Mouse (Mus musculus) right cerebral cortex, adult 18-20 months (tissue): ENCODE results near the gene Sirt7.

Experiments used
- DNase-seq: peaks from one replicate; pipeline ENCODE4 v3.0.0; 2022; ENCODE audit warnings: mixed read lengths

Gene Sirt7

DNA sequence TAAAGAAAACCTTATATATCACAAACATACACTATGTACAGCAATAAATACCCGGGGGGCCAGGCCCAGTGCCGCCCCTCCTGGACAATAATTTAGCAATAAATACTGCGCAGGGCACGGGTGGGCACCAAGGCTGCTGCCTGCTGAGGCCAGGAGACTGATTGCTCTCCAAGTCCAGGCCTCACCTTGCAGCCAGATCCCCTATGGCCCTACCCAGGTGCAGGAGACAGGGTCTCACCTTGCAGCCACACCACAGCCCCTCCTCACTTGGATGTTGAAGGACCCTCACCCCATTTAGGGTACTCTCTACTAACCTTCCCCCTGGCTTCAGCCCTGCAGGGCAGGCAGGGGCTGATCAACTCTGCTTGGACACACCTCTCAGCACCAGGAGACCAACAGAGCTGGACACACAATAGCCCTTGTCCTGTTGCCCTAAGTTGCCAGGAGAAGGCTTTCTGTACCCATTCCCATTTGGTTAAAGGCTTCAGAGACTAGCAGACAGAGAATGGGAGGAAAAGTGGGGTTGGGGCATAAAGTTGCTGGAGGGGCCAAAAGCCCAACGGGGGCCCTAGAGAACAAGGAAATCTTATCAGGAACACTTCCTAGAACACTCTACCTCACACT, at the start of gene Sirt7:
TSS of gene Sirt7 (minus strand) at position 89 of the 624 bp plus-strand sequence.
- no peak for DNase-seq

DNA sequence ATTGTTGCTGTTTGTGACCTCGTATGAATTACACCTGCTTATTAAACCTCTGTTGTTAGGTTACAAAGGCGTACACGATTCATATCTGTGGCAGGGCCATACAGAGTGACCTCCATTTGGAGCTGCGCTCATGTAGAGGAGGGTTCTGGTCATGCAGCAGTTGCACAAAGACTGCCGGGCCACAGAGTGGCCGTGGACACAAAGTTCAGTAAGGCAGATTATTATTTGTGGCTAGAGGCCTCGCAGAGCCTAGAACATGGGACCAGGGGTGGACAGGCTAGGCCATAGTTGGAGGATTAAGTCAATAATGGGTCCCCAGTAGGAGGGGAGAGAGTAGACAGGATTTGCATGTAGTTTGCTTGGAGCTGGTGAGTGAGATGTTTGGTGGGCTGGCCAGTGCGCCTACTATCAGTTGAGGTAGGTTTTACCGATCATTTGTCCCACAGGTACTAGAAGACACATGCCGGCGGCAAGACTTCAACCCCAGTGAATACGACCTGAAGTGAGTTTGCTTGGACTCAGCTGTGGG, 48.6 kb upstream of the Sirt7 start:
- DNase-seq = no peak

DNA sequence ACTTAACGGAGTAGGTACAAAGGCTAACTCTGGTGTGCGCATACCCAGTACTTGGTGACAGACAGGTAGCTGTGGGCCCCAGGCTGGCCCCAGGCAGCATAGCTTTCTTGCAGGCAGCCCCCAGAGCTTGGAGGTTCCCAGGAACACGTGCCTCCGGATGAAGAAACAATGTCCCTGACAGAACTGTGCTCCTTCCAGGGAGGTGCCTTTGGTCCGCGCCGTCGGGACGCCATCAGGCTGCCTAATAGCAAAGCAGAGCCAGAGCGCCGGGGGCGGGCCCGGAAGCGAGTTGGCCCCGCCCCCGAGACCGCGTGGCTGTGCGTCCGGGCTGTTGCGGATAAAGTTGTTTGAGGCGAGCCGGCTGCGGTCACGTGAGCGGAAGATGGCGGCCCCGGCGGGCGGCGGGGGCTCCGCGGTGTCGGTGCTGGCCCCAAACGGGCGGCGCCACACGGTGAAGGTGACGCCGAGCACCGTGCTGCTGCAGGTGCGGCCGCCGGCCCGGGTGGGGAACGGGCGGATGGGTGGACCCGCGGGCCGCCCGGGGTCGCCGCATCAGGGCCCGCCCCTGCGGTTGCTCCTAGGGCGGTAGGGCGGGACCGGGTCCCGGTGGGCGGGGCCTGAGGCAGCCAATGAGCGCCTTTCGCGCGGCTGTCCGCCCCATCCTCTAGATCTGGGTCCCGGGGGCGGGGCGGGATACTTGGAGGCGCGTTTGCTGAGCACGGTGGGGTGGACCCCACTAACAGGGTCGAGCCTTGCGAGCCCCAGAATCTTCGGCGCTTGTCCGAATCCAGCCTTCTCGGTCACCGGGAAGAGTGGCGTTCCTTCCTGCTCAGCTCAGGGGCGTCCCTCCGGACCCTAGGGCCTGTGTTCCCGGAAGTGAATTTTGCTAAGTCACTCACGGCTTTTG, 47.9 kb upstream of the Sirt7 start, which contains the start of gene Aspscr1:
TSS of gene Aspscr1 (plus strand) at position 287 of the 907 bp plus-strand sequence.
- DNase-seq = peak; percentile 95

DNA sequence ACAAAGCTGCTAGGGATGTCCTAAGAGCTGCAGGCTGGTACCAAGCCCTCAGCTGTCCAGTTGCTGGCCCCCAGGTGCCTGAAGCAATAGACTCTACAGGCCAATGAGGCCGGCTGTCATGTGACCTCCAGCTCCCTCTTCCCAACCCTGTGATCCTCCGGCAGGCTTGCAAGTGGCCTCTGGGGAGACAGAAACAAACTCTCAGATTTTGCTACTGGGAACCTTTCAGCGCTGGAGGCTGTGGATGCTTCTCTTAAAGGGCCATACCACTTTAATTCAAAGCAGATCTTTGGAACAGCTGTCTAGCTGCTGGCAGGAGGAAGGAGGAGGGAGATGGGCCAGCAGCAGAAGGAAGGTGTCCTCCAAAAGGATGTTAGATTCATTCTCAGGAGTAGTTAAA, 41.6 kb upstream of the Sirt7 start:
- DNase-seq = no peak

DNA sequence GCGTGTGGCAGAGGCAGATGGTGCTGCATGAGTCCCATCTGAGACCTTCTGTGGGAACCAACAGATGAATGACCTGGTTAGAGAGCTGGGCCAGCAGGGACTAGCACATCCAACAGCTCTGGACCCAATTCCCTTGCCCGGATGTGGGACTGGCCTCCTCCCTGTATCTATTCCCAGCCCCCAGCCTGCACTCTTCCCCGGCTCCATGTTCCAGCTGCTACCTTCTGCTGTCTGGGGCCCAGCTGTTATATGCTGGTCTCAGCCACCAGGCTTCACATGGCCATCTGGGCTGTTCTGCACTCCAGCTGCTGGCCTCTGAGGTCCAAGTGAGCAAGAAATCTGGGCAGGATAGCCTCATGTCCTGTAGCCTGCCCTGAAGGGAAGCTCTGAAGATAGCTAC, 40.4 kb upstream of the Sirt7 start:
- DNase-seq = no peak

DNA sequence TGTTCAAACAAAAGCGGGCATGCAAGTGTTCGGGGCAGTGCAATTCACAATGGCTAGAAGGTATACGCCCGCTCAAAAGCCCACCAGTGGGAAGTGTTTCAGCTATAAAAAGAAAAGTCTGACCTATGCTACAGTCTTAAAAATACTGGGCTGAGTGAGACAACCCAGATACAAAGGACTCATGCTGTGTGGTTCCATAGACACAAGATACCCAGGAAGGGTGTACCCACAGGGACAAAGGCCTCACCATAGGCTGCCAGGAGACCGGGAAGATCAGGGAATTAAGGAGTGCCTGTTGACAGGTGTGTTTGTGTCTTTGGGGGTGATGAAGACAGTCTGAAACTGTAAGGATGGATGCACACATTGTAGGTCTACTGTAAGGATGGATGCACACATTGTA, 38.7 kb upstream of the Sirt7 start:
- no peak for DNase-seq

DNA sequence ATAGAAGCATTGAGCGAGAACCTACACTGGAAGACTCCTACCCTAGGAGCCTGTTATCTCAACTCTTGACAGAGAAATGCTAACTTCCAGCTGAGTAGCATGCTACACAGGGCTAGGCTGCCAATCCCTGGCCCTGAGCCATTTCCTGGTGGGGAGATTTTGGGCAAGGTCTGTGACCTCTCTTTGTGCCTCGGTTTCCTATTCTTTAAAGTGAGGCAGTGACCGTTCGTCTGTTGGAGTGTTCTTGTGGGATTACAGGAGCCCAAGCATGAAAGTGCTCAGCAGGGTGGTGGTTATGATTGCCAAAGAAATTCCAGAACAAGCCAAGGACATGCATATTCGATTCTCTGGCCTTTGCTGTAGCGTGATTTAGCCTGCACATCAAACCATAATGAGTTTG, 37.7 kb upstream of the Sirt7 start:
- DNase-seq = no peak

DNA sequence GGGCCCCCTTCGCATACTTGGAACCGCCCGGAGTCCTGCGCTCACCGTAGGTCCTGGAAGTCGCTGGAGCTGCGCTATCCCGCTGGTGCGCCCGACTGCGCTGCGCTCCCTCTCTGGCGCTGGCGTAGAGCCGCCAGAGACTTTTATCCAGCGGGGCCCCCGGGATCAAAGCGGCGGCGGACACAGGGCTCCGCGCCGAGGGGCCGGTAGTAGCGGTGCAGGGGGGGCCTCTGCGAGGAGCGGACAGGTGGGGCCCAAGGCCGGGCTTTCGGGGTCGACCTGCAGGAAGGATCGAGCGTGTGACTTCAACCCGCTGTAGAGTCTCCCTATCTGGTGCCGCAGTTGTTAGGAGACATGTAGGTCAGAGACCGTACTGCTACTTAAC, 36.0 kb upstream of the Sirt7 start, which contains the start of gene Notum:
TSS of gene Notum (minus strand) at position 100 of the 385 bp plus-strand sequence.
- DNase-seq = no peak

DNA sequence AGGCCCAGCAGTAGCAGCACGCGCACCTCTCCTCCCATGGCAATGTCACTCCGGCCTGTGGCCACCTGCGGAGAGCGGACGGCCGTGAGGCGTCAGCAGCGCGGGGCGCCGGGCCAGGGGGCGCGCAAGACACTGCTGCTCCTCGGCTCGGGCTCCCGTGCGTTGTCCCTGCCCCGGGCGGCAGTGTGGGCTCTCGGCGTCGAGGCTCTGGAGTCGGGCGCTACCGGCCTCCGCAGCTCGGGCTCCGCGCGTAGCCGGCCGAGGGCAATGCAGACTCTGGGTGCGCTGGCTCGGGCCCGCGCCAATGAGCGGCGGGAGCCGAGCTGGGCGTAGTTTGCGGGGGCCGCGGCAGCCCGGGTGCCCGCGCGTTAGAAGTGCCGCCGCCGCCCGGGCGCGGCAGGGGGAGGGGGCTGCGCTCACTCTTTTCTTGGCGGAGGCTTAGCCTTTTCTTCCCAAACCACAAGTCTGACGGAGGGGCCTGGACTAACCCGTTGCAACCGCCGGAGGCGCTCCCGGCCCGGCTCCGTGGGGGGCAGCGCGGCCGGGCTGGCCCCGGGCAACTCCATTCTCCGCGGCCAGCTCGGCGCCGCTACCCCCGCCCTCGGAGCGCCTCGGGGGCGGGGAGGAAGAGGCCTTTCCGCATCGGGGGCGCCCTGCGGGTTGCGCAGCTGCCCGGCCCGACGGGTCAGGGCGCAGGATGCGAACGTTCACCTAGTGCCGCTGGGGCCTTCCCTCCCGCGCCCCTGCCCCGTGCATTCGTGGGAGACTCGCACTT, 35.4 kb upstream of the Sirt7 start:
- DNase-seq = no peak

DNA sequence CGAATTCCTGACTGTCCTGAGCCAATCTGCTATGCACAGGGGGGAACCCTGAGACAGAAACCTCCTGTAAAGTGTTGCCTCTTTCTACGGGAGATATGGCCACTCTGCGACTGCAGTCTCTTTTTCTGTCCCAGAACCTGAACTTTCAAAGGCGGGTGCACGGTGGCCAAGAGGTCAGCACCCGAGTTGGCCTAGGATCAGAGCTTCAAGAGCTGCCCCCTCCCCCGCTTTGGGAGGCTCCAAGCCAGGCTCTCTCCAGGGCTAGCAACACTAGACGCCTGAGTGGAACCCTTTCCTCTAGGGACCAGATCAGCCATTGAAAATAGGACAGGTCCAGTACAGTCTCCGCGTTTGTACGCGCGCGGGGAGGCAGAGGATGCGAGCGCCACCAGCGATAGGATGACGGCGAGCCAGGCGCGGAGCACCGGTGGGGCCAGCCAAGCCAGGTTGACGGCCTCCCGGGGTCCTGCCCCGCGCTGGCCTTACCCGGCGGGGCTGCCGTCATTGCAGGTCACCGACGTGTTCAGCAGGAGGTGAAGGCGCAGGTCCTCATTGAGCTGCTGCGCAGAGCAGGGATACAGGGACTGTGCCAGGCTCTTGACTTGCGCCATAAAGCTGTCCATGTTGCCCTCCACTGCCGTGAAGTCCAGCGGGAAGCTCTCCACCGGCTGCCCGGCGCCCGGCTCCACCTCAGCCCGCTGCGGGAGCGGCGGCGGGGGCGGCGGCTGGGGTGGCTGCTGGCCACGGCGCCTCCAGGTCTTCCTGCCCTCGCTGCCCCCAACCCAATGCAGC, 34.7 kb upstream of the Sirt7 start:
- no peak for DNase-seq

DNA sequence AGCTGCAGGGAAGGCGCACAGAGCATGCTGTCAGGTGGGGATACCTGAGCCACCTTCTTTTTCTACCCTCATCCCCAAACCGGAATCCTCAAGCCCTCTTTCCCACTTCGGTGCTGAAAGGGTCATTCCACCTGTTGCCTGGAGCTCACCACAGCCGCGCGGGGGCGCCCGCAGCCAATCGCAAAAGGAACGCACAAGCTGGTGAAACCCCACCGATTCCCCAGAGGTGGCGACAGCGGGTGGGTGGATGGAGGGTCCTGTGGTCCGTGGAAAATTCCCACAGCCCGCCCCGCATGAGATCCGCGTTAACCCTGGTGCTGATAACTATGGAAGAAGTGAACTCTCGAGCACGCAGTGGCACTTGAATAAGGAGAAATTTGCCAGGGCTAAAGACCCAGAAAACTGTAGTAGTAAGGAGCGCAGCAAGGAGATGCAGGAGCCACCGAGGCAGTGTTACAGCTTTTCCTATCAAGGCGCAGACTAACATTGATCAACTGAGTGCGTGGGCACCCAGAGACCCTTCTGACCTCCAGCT, 33.9 kb upstream of the Sirt7 start:
- DNase-seq = peak; percentile 65

DNA sequence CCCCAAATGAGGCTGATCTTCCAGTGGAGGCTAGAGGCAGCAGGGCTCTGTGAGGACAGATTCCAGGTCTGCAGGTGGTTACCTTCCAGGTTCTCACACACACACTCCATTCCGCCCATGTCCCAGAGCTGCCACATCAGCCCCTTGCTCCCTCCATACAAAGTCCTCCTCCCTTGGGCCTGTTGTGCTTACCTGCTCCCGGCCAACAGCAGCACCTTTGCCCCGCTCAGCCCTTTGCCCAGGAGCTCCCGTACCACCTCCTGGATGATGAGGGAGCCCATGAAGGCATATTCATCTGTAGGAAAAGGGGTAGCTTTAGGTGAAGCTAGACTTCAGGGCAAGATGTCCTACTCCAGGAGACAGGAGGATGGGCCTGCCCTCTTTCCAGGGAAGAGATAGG, 32.3 kb upstream of the Sirt7 start:
- DNase-seq = no peak

DNA sequence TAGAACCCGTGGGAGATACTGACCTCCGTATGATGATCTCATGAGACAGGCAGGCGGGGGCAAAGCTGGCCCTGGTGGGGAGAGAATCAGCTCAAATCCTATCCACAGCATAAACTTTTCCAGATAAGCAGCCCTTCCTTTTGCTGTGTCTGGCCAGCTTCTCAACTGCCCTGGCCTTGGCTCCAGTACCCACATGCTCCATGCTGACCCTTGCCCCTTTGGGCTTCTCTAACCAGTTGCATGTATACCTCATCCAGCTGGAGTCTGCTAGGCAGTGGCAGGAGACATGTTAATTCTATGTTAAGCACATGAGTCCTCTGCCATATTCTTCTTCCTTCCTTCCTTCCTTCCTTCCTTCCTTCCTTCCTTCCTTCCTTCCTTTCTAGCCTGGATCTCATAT, 29.7 kb upstream of the Sirt7 start:
- DNase-seq = no peak

DNA sequence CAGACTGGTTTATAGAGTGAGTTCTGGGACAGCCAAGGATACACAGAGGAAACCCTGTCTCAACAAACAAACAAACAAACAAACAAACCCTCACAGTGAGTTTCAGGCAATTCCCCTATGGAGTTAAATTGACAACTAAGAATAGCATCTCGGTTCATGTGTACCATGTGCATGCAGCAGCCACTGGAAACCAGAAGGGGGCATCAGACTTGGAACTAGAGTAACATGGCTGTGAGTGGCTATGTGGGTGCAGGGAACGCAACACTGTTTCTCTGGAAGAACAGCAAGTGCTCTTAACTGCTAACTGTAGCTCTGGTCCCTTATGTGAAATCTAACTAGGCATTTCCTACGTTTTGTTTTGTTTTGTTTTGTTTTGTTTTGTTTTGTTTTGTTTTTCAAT, 26.8 kb upstream of the Sirt7 start:
- DNase-seq = no peak

DNA sequence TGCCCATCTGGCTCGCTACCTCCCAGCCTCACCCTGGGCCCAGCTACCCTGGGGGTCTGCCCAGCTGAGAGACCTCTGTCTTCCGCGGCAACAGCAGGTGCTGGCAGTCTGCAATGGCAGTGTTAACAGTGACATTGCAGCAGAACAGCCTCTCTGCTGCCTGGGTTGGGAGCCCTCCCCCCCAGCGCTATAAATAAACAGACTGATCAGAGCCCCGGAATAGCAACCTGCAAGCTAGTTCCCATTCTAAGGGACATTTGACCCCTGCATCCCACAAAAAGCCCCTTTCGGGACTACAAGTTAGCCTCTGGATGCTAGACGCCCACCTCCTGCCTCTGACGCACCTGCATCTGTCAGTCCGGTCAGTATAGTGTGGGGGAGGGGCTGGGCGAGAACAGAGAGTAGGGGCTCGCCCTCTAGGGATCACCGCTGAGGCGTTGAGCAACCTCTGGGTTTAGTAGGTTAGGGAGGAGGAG, 23.0 kb upstream of the Sirt7 start, which contains the start of gene Myadml2:
TSS of gene Myadml2 (minus strand) at position 158 of the 476 bp plus-strand sequence.
- peak; percentile 57 for DNase-seq

DNA sequence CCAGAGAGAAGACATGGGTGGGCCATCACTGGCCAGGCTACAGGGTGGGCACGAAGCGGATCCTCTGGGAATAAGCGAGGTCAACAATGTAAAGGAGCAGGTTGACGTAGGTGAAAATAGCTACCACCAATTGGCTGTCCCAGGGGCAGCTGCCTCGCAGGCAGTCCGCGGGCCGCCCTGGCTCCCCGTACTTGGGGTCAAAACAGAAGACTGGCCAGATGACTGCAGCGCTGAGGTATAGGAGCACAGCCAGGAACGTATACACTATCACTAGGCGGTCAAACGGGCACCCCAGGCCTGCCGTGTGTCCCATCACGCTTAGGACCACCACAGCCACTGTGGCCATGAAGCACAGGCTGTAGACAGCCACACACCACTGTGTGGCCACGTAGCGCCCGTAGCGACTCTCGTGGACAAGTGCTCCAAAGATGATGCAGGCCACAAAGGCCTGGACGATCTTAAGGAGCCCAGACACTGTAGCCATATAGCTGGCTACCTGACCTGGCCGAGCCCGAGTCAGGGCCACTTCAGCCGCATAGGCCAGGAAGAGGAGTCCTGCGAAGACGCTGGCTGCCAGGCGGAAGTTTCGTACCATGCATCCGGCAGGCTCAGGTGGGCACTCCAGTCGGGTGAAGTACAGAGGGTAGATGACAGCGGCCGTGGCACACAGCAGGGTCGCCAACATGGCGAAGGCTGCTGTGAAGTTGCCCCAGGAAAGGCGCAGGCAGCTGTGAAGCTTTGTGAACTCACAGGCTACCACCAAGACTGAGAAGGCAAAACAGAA, 22.2 kb upstream of the Sirt7 start:
- no peak for DNase-seq

DNA sequence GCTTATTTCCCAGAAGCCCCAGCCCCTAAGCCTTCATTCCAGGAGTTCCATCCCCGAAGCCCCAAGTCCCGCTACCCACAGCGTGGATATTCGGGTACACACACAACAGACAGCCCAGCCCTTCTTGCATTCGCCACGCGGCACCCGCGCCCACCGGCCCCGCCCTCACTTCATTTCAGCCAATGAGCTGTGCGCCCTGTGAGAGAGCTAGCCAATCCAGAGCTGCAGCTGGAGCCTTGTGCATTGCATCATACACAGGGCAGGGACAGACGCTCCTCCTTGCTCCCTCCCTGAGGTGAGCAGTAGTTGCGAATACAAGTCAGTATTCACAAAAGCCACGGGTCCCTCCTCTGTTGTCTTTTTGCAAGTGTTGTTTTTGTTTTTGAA, 18.6 kb upstream of the Sirt7 start, which contains the start of gene Pycr1:
TSS of gene Pycr1 (minus strand) at position 169 of the 387 bp plus-strand sequence.
- peak; percentile 95 for DNase-seq

DNA sequence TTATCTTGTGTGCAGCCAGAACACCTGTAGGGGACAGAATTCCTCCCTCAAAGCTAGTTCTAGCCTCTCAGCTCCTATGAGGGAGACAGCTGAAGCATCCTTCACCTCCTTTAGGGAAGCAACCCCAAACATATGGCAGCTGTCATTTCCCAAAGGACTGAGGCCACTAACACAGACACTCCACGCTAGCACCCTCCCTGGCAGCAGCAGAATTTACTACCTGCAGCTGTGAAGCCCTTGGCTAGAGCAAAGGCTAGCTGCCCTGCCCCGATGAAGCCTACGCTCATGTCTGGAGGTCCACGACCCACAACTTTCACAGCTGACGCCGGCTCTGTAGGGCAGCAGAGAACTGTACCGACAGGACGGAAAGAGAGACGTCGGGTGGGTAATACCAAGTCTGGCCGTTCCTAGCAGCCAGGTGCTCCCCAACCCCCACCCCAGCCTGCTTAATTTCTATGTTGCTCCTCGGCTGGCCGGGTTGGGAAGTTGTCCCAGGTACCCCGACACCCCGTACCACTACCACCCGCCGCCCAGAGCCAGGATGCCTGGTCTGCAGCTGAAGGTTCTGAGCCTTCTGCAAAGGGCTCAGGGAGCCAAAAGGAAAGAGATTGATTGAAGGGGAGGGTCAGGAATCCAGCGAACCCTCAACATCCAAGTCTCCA, 18.0 kb upstream of the Sirt7 start:
- no peak for DNase-seq

DNA sequence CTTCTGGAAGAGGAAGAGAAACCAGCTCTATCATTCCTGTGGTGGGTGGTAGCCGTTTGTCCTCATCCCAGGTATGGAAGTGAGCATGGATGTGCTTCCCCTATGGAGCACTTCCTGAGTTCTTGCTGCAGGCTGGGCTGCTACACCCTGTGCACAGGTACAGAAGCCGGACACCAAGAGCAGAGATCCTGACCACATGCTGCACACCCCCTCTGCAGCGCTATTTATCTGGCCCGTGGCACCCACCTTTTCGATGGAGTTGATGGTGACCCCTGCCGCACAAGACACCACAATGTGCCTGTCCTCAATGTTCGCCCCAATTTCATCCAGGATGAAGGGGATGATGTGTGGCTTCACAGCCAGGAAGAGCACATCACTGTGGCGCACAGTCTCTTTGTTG, 16.8 kb upstream of the Sirt7 start:
- no peak for DNase-seq

DNA sequence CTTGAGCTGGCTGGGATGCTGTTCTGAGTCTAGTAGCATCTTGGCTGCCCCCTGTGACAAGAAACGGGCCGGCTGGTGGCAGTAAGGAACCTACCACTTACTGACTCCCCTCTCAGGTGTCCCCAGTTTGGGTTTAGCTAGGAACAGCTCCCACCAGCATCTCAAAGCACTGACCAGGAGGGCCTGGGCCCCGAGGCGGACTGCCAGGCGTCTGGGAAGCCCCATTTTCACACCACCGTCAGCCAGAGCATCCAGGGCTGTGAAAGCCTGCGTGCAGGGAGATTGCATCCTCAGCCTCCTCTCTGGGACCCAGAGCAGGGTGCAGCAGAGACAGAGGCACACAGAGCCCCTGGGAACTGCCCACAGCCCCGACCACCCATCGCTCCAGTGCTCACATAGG, 16.2 kb upstream of the Sirt7 start:
- DNase-seq = no peak
